In the genomic region with DNA sequence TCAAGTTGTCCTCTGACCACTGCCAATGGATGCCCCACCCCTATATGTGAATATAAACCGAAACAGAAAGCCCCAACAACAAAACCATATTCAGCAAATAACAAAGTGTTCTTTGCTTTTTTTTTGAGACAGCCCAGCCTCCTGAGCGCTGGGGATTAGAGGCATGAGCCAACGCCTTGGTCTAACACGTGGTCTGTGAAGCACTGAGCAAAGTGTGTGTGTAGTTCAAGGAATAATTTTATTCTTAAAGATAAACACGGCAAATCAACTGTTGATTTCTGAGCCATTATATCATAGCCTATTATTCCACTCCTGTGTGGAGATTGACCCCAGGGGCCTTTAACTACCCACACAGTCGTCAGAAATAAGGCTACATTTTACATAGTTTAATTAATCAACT, we compare ENCODE assay signal across 10 mouse cellular contexts. TPM values are rescaled to one million over a fixed set of nuclear protein-coding genes. Genes with fewer than 3 reads are reported as not detected.
DNase-seq lines count a peak whose midpoint lies in the region; ATAC-seq and TF ChIP-seq lines count a peak whose summit lies in the region.
"Had no signal": no experiment of that assay in that cellular context is flagged by ENCODE, and none has a peak within 500 bp of the region (broad histone marks: within the 10 kb centered on the region; RNA-seq: fewer than 3 reads in every experiment).

No protein-coding gene starts in this region.

- H3K9ac ChIP-seq in liver, embryonic 14.5 days (replicated peaks): peak overlapping the region; percentile 89

- H3K27me3 ChIP-seq in megakaryocyte, embryonic 14.5 days (replicated peaks): no peaks in the 10 kb centered on the region
- no peaks in the 10 kb centered on the region for H3K27me3 ChIP-seq in liver, embryonic 14.5 days (ENCODE audit: control insufficient read depth, insufficient read depth, low read length)

- no peak overlapping the region for H3K27ac ChIP-seq in liver, embryonic 14.5 days

- WGBS in liver, embryonic 14.5 days (ENCODE audit: insufficient replicate concordance): 72% methylated on average over 6 of the region's 6 CpGs

- peak; percentile 14 for DNase-seq in CD4-positive, CD25-positive, alpha-beta regulatory T cell, adult 2 months (ENCODE audit: low read depth, low spot score)
- no peak for DNase-seq in liver, embryonic 14.5 days (ENCODE audit: low read depth in 3 of 3, low spot score in 3 of 3)
- DNase-seq in testis, postnatal 10 days (ENCODE audit: low spot score): no peak
- DNase-seq in thymus, postnatal 4 days: no peak
- DNase-seq in embryo, embryonic 11 days: no peak
- DNase-seq: lung, adult 18-20 months had no signal

- no peak for TF ChIP-seq CTCF in liver, embryonic 14.5 days (IDR thresholded peaks at IDR 0.05; ENCODE audit: low read depth)

- H3K4me2 ChIP-seq in liver, embryonic 14.5 days (ENCODE audit: low read depth): peak overlapping the region; percentile 63

- H3K9me3 ChIP-seq in megakaryocyte, embryonic 14.5 days: peaks cover 4% of the 10 kb centered on the region; the same call in 1 of the 2 replicates
- H3K9me3 ChIP-seq in liver, embryonic 14.5 days (ENCODE audit: control insufficient read depth, low read length): no peaks in the 10 kb centered on the region; the same call in 1 of the 2 replicates

- H3K4me3 ChIP-seq in megakaryocyte, embryonic 14.5 days (replicated peaks): peak overlapping the region; percentile 99
- peak overlapping the region in 1 of 2 experiments; percentile 89 for H3K4me3 ChIP-seq in liver, embryonic 14.5 days (ENCODE audit: insufficient read depth in 1 of 2, low read depth in 2 of 2, low read length in 2 of 2)

- peaks cover 43% of the 10 kb centered on the region for H3K36me3 ChIP-seq in megakaryocyte, embryonic 14.5 days (replicated peaks; ENCODE audit: low read length)
- peaks cover 25% of the 10 kb centered on the region for H3K36me3 ChIP-seq in liver, embryonic 14.5 days (replicated peaks; ENCODE audit: control insufficient read depth, insufficient read depth, low read depth)

- no peak for TF ChIP-seq EP300 in liver, embryonic 14.5 days (IDR thresholded peaks at IDR 0.05; ENCODE audit: low read depth)

- no peak for ATAC-seq in CD4-positive, CD25-positive, alpha-beta regulatory T cell, adult 4 months
- no peak for ATAC-seq in megakaryocyte, adult 5-6 weeks (ENCODE audit: poor library complexity, severe bottlenecking)
- no peak for ATAC-seq in liver, embryonic 14.5 days (ENCODE audit: insufficient read depth)

- peaks cover 54% of the 10 kb centered on the region for H3K4me1 ChIP-seq in megakaryocyte, embryonic 14.5 days
- H3K4me1 ChIP-seq in liver, embryonic 14.5 days (replicated peaks; ENCODE audit: control insufficient read depth in 2 of 2, insufficient read depth in 2 of 2, low read length in 1 of 2): peaks cover 27 to 35% of the 10 kb centered on the region in 2 experiments

RNA-seq across cellular contexts. Expression of a gene that starts 1.6 kb away (rescaled TPM):
- polyA plus RNA-seq in CD4-positive, CD25-positive, alpha-beta regulatory T cell, adult 4 months (2017; shearing (Covaris generic)): 100 to 1,000 TPM in 1 of 2 experiments, 10 to 100 TPM in 1; 96.6 to 129 TPM
- 8.1 and 23.7 TPM in 2 replicates for polyA plus RNA-seq in megakaryocyte, embryonic 14.5 days (2012; ENCODE audit: insufficient read depth, low replicate concordance)
- total RNA-seq in megakaryocyte, adult 5-6 weeks (2015): 434 and 449 TPM in 2 replicates
- 184 and 195 TPM in 2 replicates for total RNA-seq in megakaryocyte, adult 5-6 weeks (2017)
- 139 and 165 TPM in 2 replicates for polyA plus RNA-seq in liver, embryonic 14.5 days (2012; rRNA removed)
- 250 and 254 TPM in 2 replicates for polyA plus RNA-seq in liver, embryonic 14.5 days (2014; fragmentation: Nextera tagmentation; extraction: Ambion mirVana)

RNA-seq across cellular contexts. Expression of a gene that starts 38.5 kb away (rescaled TPM):
- 10 to 100 TPM in 1 of 2 experiments, 1 to 10 TPM in 1; 9.2 to 13.9 TPM for polyA plus RNA-seq in CD4-positive, CD25-positive, alpha-beta regulatory T cell, adult 4 months (2017; shearing (Covaris generic))
- not detected in 2 replicates for polyA plus RNA-seq in megakaryocyte, embryonic 14.5 days (2012; ENCODE audit: insufficient read depth, low replicate concordance)
- 0.27 TPM in 1 of 2 replicates, not detected in the other for total RNA-seq in megakaryocyte, adult 5-6 weeks (2015)
- not detected in 2 replicates for total RNA-seq in megakaryocyte, adult 5-6 weeks (2017)
- polyA plus RNA-seq in liver, embryonic 14.5 days (2012; rRNA removed): 0.31 and 0.39 TPM in 2 replicates
- polyA plus RNA-seq in liver, embryonic 14.5 days (2014; fragmentation: Nextera tagmentation; extraction: Ambion mirVana): 0.14 and 0.15 TPM in 2 replicates

RNA-seq across cellular contexts. Expression of a gene that starts 54.3 kb away (rescaled TPM):
- not detected for polyA plus RNA-seq in CD4-positive, CD25-positive, alpha-beta regulatory T cell, adult 4 months (2017; shearing (Covaris generic))
- polyA plus RNA-seq in megakaryocyte, embryonic 14.5 days (2012; ENCODE audit: insufficient read depth, low replicate concordance): not detected in 2 replicates
- total RNA-seq in megakaryocyte, adult 5-6 weeks (2015): not detected in 2 replicates
- total RNA-seq in megakaryocyte, adult 5-6 weeks (2017): not detected in 2 replicates
- polyA plus RNA-seq in liver, embryonic 14.5 days (2012; rRNA removed): not detected in 2 replicates
- polyA plus RNA-seq in liver, embryonic 14.5 days (2014; fragmentation: Nextera tagmentation; extraction: Ambion mirVana): not detected in 2 replicates
- polyA plus RNA-seq: thymus, postnatal 0 days had no signal

Comparison
In these comparisons a context has a peak if more than half of its experiments do, and no peak if none do; other contexts are left out.
1. RNA of a gene that starts 38.5 kb away (polyA plus RNA-seq): 9.2 to 13.9 TPM in CD4-positive, CD25-positive, alpha-beta regulatory T cell, adult 4 months; 0.14 to 0.39 TPM in liver, embryonic 14.5 days and not detected in megakaryocyte, embryonic 14.5 days; every median in the first group is over 4 times any median in the second.